Mouse (Mus musculus): ENCODE data around the gene Btbd35f14. TPM values are rescaled to one million over a fixed set of nuclear protein-coding genes. Genes with fewer than 3 reads are reported as not detected.
"Not testable (repeated sequence)": the region's sequence is repeated elsewhere in the genome, so short reads cannot be mapped to it uniquely, and the experiment has no call there.

Gene Btbd35f14
- not detected in 2 replicates for polyA plus RNA-seq (2014; fragmentation: Nextera tagmentation; extraction: Ambion mirVana)

DNA sequence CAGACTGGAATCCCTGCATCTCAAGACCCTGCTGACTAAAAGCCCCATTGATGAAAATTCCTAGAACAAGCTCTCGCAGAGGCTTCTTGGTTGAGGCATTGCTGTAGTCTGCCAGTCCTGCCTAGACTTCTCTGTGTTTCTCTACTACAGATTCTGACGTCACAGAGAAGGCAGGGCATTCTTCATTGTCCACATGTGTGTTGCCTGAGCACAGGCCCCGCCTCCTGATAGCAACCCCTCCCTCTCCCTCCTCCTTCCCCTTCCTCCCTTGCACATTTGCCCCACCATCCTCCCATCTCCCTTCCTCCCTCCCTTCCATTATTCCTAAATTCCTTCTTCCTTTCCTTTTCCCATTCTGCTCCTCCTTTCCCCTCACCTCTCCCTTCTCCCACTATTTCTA lies at the start of gene Btbd35f14:
Gene Btbd35f14, minus strand, starts transcription at position 101 of the 400 bp plus-strand sequence.
- H3K9ac ChIP-seq (replicated peaks; ENCODE audit: low read depth, low read length); H3K27ac ChIP-seq (ENCODE audit: low read length); H3K9me3 ChIP-seq (ENCODE audit: control insufficient read depth, low read depth, low read length); H3K4me2 ChIP-seq (replicated peaks; ENCODE audit: low read depth, low read length); H3K4me1 ChIP-seq (ENCODE audit: control insufficient read depth, insufficient read depth, low read length); H3K4me3 ChIP-seq (ENCODE audit: low read depth, low read length); ATAC-seq (ENCODE audit: insufficient number of reproducible peaks, insufficient read depth, low FRiP score, low read depth); H3K36me3 ChIP-seq (ENCODE audit: control insufficient read depth, insufficient read depth, low read length); H3K27me3 ChIP-seq (ENCODE audit: control insufficient read depth, insufficient read depth, low read length): not testable (repeated sequence)
- no CpG with 5 or more reads among the region's 3 CpGs for WGBS

- not testable (repeated sequence) for H3K9me3 ChIP-seq (ENCODE audit: control insufficient read depth, low read depth, low read length); H3K4me1 ChIP-seq (ENCODE audit: control insufficient read depth, insufficient read depth, low read length); H3K9ac ChIP-seq (replicated peaks; ENCODE audit: low read depth, low read length); ATAC-seq (ENCODE audit: insufficient number of reproducible peaks, insufficient read depth, low FRiP score, low read depth); H3K27me3 ChIP-seq (ENCODE audit: control insufficient read depth, insufficient read depth, low read length); H3K27ac ChIP-seq (ENCODE audit: low read length); H3K4me3 ChIP-seq (ENCODE audit: low read depth, low read length); H3K36me3 ChIP-seq (ENCODE audit: control insufficient read depth, insufficient read depth, low read length); H3K4me2 ChIP-seq (replicated peaks; ENCODE audit: low read depth, low read length)
- WGBS: 81% methylated on average over 2 of the region's 3 CpGs
Observed at GRCm38 (mm10) chrX:33656872-33657271, 45.3 kb downstream of the Btbd35f14 start, which contains the start of gene Btbd35f13. Gene Btbd35f13, plus strand, starts transcription at chrX:33657172.

Other genes starting within 250 kb of the Btbd35f14 start
- gene Btbd35f15, start 125.0 kb downstream of the Btbd35f14 start, polyA plus RNA-seq (2014; fragmentation: Nextera tagmentation; extraction: Ambion mirVana): not detected in 2 replicates
- gene Btbd35f13, start 45.2 kb downstream of the Btbd35f14 start, polyA plus RNA-seq (2014; fragmentation: Nextera tagmentation; extraction: Ambion mirVana): not detected in 2 replicates